Mouse (Mus musculus): ENCODE data around the gene Alox5ap. TPM values are rescaled to one million over a fixed set of nuclear protein-coding genes. Genes with fewer than 3 reads are reported as not detected.

The Alox5ap gene
- polyA plus RNA-seq, 1 experiment from 2014 or later, result 5.6 TPM

DNA sequence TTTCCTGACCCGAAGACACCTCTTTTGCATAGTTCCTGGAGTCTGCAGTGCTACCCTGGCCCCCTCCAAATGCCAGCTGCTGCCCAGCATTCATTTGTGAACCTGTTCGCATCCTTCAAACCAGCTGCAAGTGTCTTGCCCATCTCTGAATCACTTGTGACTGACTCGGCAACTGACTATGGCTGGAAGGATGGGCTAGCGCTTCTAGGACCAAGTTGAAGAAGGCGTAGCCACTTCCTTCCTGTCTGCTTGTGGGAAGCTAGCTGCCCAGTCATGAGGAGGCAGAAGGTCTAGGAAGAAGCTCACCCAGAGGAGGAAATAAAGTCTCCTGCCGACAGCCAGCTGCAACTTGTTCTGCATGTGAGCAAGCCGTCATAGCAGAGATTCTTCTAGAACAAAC lies 29.6 kb upstream of the Alox5ap start:
- no peaks in the 10 kb centered on the region for H3K9me3 ChIP-seq (ENCODE audit: control insufficient read depth, low read length)
- H3K27ac ChIP-seq (ENCODE audit: low read depth, low read length), result no peak overlapping the region
- H3K4me1 ChIP-seq (replicated peaks; ENCODE audit: control insufficient read depth, insufficient read depth, low read length), result no peaks in the 10 kb centered on the region
- no peak overlapping the region for H3K4me2 ChIP-seq (replicated peaks; ENCODE audit: low read depth, low read length)
- no peak for DNase-seq (ENCODE audit: low spot score)
- no peak for ATAC-seq (ENCODE audit: low FRiP score)
- no peak overlapping the region for H3K4me3 ChIP-seq (ENCODE audit: low read depth, low read length)
- WGBS, result 88% methylated on average over 7 of the region's 7 CpGs
- H3K36me3 ChIP-seq (ENCODE audit: control insufficient read depth, insufficient read depth, low read length), result no peaks in the 10 kb centered on the region
- H3K27me3 ChIP-seq (ENCODE audit: control insufficient read depth, insufficient read depth, low read length), result no peaks in the 10 kb centered on the region
- H3K9ac ChIP-seq (ENCODE audit: low read depth, low read length), result no peak overlapping the region

DNA sequence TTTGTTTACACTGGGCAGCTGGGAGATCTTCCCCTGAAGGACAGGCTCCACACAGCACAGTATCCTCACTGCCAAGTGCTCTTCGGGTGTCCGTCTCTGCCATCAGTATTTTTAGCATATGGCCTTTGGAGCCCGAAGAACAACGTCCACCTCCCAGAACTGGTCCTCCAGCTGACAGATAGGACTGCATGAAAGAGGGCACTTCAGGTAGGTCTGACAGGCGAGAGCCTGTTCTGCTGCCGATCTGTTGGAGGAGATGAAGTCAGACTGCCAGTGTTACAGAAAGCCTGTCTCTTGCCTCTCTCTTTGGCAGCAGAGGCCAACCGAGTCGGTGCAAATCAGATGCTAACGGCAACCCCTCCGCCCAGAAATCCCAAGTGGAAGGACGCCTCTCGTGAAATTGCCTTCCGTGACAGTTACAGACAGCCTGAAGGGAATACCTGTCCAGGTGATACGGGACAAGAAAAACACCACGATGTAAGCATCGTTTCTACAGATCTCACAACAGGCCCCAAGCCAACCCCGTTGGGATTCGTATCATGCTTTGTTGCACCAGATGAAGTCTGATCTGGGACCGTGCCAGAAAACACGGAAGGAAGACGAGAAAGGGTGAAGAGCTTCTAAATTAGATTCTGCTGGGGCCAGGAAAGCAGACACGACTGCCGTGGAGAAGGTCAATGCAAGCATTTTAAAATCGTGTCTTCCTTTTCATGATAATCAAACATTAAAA lies 27.2 kb upstream of the Alox5ap start:
- Histone ChIP-seq H3K27ac (ENCODE audit: low read depth, low read length) (no peak overlapping the region), H3K4me3 (ENCODE audit: low read depth, low read length) (no peak overlapping the region), H3K27me3 (ENCODE audit: control insufficient read depth, insufficient read depth, low read length) (no peaks in the 10 kb centered on the region), H3K36me3 (ENCODE audit: control insufficient read depth, insufficient read depth, low read length) (no peaks in the 10 kb centered on the region), H3K4me1 (replicated peaks; ENCODE audit: control insufficient read depth, insufficient read depth, low read length) (no peaks in the 10 kb centered on the region), H3K9ac (ENCODE audit: low read depth, low read length) (no peak overlapping the region), H3K4me2 (replicated peaks; ENCODE audit: low read depth, low read length) (no peak overlapping the region), H3K9me3 (ENCODE audit: control insufficient read depth, low read length) (no peaks in the 10 kb centered on the region)
- ATAC-seq (ENCODE audit: low FRiP score) (no peak), DNase-seq (ENCODE audit: low spot score) (no peak)
- WGBS, result 88% methylated on average over 24 of the region's 24 CpGs

DNA sequence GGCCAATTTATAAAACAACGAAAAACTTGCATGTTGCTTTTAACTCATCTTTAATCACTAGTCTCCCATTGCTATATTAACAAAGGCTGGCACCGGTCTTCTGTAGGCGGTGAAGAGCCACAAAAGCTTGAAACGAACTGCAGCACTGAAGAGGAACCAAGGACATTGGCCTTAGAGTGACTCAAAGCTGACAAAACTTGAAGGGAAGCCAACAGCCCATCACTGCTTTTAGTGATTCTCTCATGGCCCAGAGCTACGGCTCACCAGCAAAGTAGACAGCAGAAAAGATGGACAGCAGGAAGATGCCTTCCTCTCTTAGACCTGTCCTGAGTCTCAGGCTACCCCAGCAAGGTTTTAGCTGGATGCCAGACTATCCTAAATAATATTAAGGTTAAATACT lies 22.1 kb upstream of the Alox5ap start:
- H3K36me3 ChIP-seq (ENCODE audit: control insufficient read depth, insufficient read depth, low read length), result no peaks in the 10 kb centered on the region
- no peak for DNase-seq (ENCODE audit: low spot score)
- H3K9me3 ChIP-seq (ENCODE audit: control insufficient read depth, low read length), result no peaks in the 10 kb centered on the region
- H3K9ac ChIP-seq (ENCODE audit: low read depth, low read length), result no peak overlapping the region
- no peak overlapping the region for H3K27ac ChIP-seq (ENCODE audit: low read depth, low read length)
- H3K27me3 ChIP-seq (ENCODE audit: control insufficient read depth, insufficient read depth, low read length), result no peaks in the 10 kb centered on the region
- 85% methylated on average over 5 of the region's 5 CpGs for WGBS
- no peak overlapping the region for H3K4me2 ChIP-seq (replicated peaks; ENCODE audit: low read depth, low read length)
- no peak overlapping the region for H3K4me3 ChIP-seq (ENCODE audit: low read depth, low read length)
- peaks cover 2% of the 10 kb centered on the region; the same call in 1 of the 2 replicates for H3K4me1 ChIP-seq (replicated peaks; ENCODE audit: control insufficient read depth, insufficient read depth, low read length)
- ATAC-seq (ENCODE audit: low FRiP score), result no peak

DNA sequence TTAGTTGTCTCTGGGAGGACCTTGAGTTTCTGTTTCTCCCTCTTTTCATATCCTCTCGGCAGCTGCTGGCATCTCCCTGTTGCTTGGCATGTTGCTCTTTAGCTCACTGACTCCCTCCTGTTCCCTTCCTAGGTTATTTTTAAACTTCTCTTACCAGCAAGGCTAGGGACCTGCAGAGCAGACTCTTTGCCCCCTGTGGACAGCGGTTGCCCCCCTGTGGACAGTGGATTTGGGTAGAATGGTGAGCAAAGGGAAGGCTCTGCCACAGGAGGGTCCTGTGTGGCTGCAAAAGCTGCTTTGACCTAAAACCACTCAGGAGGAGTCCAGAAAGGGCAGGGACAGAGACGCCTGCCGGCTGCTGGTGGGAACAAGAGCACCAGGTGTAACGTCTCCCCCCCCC lies 21.5 kb upstream of the Alox5ap start:
- Histone ChIP-seq H3K27ac (ENCODE audit: low read depth, low read length) (no peak overlapping the region), H3K9me3 (ENCODE audit: control insufficient read depth, low read length) (no peaks in the 10 kb centered on the region), H3K4me2 (replicated peaks; ENCODE audit: low read depth, low read length) (no peak overlapping the region), H3K36me3 (ENCODE audit: control insufficient read depth, insufficient read depth, low read length) (no peaks in the 10 kb centered on the region), H3K4me3 (ENCODE audit: low read depth, low read length) (no peak overlapping the region), H3K9ac (ENCODE audit: low read depth, low read length) (no peak overlapping the region), H3K27me3 (ENCODE audit: control insufficient read depth, insufficient read depth, low read length) (no peaks in the 10 kb centered on the region), H3K4me1 (replicated peaks; ENCODE audit: control insufficient read depth, insufficient read depth, low read length) (peaks cover 2% of the 10 kb centered on the region; the same call in 1 of the 2 replicates)
- WGBS, result 46% methylated on average over 5 of the region's 5 CpGs
- DNase-seq (ENCODE audit: low spot score) (no peak), ATAC-seq (ENCODE audit: low FRiP score) (no peak)

DNA sequence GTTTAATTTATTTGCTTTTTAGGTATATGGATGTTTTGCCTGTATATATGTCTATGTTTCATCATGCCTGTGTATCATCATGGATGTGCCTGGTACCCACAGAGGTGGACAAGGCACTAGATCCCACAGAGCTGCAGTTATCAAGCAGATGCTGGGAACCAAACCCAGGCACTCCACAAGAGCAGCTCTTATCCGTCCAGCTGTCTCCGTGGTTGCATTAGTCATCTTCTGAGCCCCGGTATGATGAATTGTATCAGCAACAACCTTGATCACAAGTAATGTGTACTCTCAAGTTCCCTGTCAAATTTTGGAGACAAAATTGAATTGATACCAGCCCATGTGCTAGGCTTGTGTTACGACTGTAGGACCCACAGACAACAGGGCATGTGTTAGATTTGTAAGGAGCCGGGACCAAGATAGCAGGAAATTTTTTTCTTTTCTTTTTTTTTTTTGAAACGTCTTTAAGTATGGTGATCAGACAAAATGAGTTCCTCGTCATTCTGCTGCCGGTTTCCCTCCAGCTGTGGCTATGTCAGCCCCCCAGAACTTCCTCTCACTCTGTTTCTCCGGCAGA lies 19.1 kb upstream of the Alox5ap start:
- 52% methylated on average over 9 of the region's 9 CpGs for WGBS
- Histone ChIP-seq H3K36me3 (ENCODE audit: control insufficient read depth, insufficient read depth, low read length) (no peaks in the 10 kb centered on the region), H3K9ac (ENCODE audit: low read depth, low read length) (no peak overlapping the region), H3K27ac (ENCODE audit: low read depth, low read length) (no peak overlapping the region), H3K27me3 (ENCODE audit: control insufficient read depth, insufficient read depth, low read length) (no peaks in the 10 kb centered on the region), H3K4me2 (replicated peaks; ENCODE audit: low read depth, low read length) (0 out of 2 replicates have a peak overlapping the region, but pooled peaks have one; percentile 15), H3K9me3 (ENCODE audit: control insufficient read depth, low read length) (no peaks in the 10 kb centered on the region), H3K4me1 (replicated peaks; ENCODE audit: control insufficient read depth, insufficient read depth, low read length) (peaks cover 2% of the 10 kb centered on the region; the same call in 1 of the 2 replicates), H3K4me3 (ENCODE audit: low read depth, low read length) (no peak overlapping the region)
- ATAC-seq (ENCODE audit: low FRiP score) (no peak), DNase-seq (ENCODE audit: low spot score) (no peak)

DNA sequence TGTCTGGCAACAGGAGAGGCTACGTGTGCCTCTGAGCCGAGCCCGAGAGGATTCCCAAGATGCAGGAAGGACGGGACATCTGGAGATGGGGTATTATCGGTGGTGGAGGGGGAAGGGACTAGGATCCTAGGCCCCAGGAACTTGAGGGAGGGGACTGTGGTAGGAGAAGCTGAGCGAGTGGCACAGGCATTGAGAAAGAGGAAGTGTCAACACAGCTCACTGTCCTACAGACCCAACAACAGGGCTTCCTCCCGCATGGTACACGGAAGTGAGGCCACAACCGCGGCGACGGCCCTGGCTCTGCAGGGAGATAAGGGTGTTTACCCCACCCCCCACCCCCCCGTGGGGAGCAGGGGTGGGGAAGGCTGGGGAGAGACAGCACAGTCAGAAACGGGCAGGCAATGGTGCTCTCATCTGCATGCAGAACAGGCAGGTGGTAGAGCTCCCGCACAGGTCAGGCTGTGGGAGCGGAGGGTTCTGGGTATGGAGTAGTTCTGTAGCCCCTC lies 18.5 kb upstream of the Alox5ap start:
- H3K27me3 ChIP-seq (ENCODE audit: control insufficient read depth, insufficient read depth, low read length), result no peaks in the 10 kb centered on the region
- H3K9me3 ChIP-seq (ENCODE audit: control insufficient read depth, low read length), result no peaks in the 10 kb centered on the region
- DNase-seq (ENCODE audit: low spot score) (peak; percentile 24), ATAC-seq (ENCODE audit: low FRiP score) (peak; percentile 53; the same call in 1 of the 2 replicates)
- no peak overlapping the region for H3K4me3 ChIP-seq (ENCODE audit: low read depth, low read length)
- H3K9ac ChIP-seq (ENCODE audit: low read depth, low read length), result no peak overlapping the region
- peaks cover 2% of the 10 kb centered on the region; the same call in 1 of the 2 replicates for H3K4me1 ChIP-seq (replicated peaks; ENCODE audit: control insufficient read depth, insufficient read depth, low read length)
- H3K27ac ChIP-seq (ENCODE audit: low read depth, low read length), result no peak overlapping the region
- WGBS, result 21% methylated on average over 16 of the region's 16 CpGs
- 0 out of 2 replicates have a peak overlapping the region, but pooled peaks have one; percentile 15 for H3K4me2 ChIP-seq (replicated peaks; ENCODE audit: low read depth, low read length)
- H3K36me3 ChIP-seq (ENCODE audit: control insufficient read depth, insufficient read depth, low read length), result no peaks in the 10 kb centered on the region

DNA sequence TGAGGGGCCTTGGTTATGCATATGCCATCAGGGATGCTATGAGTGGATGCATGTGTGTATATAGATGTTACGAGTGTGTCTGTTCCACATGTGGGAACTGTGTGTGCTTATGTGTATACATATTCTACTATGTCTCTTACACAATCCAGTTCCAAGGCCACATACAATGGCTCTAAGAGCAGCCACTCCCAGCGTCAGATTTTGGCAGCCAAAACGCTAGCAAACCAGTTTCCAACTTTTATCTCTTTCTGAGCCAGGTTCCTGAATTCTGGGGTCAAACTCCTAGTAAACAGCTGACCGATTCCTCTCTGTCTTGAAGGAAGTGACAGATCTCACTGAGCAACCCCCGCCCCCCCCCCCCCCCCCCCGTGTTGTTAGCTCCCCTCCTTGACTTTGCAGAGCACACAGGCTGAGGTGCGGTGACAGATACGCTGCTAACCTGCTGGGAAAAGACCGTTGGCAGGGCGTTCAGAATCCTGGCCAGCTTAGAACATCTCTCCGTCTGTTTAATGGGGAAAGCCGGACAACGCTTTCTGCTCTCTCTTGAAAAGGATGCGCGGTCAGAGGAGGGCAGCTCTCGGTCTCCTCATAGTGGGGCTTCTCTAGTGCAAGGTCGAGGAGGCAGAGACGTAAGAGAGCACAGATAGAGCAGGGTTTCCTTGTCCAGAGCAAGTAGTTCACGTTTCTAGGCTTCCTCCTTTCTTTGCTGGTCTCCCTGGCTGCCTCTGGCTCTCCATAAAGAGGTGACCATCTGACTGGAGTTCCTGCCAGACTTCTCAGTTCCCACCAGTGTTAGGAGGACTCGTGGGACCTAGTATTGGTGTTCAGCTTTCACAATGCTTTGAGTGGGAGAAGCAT lies 17.3 kb upstream of the Alox5ap start:
- Histone ChIP-seq H3K9me3 (ENCODE audit: control insufficient read depth, low read length) (no peaks in the 10 kb centered on the region), H3K27ac (ENCODE audit: low read depth, low read length) (no peak overlapping the region), H3K36me3 (ENCODE audit: control insufficient read depth, insufficient read depth, low read length) (no peaks in the 10 kb centered on the region), H3K4me3 (ENCODE audit: low read depth, low read length) (no peak overlapping the region), H3K27me3 (ENCODE audit: control insufficient read depth, insufficient read depth, low read length) (no peaks in the 10 kb centered on the region), H3K4me1 (replicated peaks; ENCODE audit: control insufficient read depth, insufficient read depth, low read length) (peaks cover 2% of the 10 kb centered on the region; the same call in 1 of the 2 replicates), H3K4me2 (replicated peaks; ENCODE audit: low read depth, low read length) (no peak overlapping the region), H3K9ac (ENCODE audit: low read depth, low read length) (no peak overlapping the region)
- WGBS, result 51% methylated on average over 18 of the region's 20 CpGs
- ATAC-seq (ENCODE audit: low FRiP score) (no peak), DNase-seq (ENCODE audit: low spot score) (no peak)

DNA sequence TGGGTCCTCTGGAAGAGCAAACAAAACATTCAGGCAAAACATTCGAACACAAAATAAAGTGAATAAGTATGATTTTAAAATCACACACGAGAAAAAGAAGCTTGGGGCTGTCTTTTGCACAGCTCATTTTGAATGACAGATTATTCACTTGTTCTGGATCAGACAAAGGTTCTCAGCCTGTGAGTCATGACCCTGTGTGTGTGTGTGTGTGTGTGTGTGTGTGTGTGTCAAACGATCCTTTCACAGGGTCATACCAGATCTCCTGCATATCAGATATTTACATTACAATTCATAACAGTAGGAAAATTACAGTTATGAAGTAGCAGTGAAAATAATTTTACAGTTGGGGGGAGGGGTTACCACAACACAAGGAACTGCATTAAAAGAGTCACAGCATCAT lies 12.3 kb upstream of the Alox5ap start:
- no peak overlapping the region for H3K27ac ChIP-seq (ENCODE audit: low read depth, low read length)
- no peaks in the 10 kb centered on the region for H3K27me3 ChIP-seq (ENCODE audit: control insufficient read depth, insufficient read depth, low read length)
- no peak for DNase-seq (ENCODE audit: low spot score)
- no peak overlapping the region for H3K4me2 ChIP-seq (replicated peaks; ENCODE audit: low read depth, low read length)
- H3K36me3 ChIP-seq (ENCODE audit: control insufficient read depth, insufficient read depth, low read length), result no peaks in the 10 kb centered on the region
- H3K9ac ChIP-seq (ENCODE audit: low read depth, low read length), result no peak overlapping the region
- no peaks in the 10 kb centered on the region for H3K4me1 ChIP-seq (replicated peaks; ENCODE audit: control insufficient read depth, insufficient read depth, low read length)
- no peak overlapping the region for H3K4me3 ChIP-seq (ENCODE audit: low read depth, low read length)
- no peak for ATAC-seq (ENCODE audit: low FRiP score)
- WGBS, result 89% methylated on average over 3 of the region's 3 CpGs
- H3K9me3 ChIP-seq (ENCODE audit: control insufficient read depth, low read length), result no peaks in the 10 kb centered on the region
